Mouse (Mus musculus) spleen, adult 2 months (tissue): ENCODE data around the gene Nupr1.

ENCODE experiments used
- CTCF ChIP-seq: fragments of 200-500 bp; IDR thresholded peaks from 2 replicates; pipeline ENCODE4 v1.5.1; 2011; ENCODE audit warnings: mild to moderate bottlenecking, inconsistent platforms; ENCODE audit not compliant: insufficient read depth, insufficient read length, insufficient replicate concordance; ENCODE audit errors: extremely low read depth
- POLR2A ChIP-seq: fragments of 200-500 bp; IDR thresholded peaks from 2 replicates; pipeline ENCODE4 v1.6.1; 2011; ENCODE audit warnings: low read depth, low read length, inconsistent platforms

GRCm38 (mm10) chr7:126667495-126668090, 36.9 kb upstream of the Nupr1 start:
- TF ChIP-seq CTCF, result no peak
- TF ChIP-seq POLR2A, result no peak
